Mouse (Mus musculus): ENCODE measurements around the gene Atf7.

DNA sequence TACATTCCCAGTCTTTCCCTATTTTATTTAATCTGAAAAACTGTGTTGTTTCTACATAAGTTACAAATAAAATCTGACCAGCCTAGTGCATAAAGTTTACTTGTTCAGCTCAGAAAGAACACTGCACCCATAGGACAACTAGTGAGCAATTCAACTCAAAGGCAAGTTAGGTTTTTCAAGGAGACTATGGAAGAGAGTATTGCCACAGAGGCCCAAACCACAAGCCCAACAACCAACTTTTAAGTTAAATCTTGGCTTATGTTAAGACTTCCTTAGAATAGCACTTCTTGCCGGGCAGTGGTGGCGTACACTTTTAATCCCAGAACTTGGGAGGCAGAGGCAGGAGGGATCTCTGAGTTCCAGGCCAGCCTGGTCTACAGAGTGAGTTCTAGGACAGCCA, 9.1 kb downstream of the Atf7 start:
- TF ChIP-seq CTCF (IDR thresholded peaks at IDR 0.05) = no peak
- no peak for TF ChIP-seq POLR2A (IDR thresholded peaks at IDR 0.05; ENCODE audit: insufficient read depth, low read depth, low read length)
- no peak for TF ChIP-seq EP300 (IDR thresholded peaks at IDR 0.05; ENCODE audit: insufficient read depth, low read depth, low read length)

Data from heart, adult 2 months (tissue).